Mouse (Mus musculus) heart, adult 18-20 months (tissue): Measurements from ENCODE around the gene Tnfsfm13. TPM values are rescaled to one million over a fixed set of nuclear protein-coding genes. Genes with fewer than 3 reads are reported as not detected.
"Not testable (repeated sequence)": the region's sequence is repeated elsewhere in the genome, so short reads cannot be mapped to it uniquely, and the experiment has no call there.

Experiments
- DNase-seq, 2 experiments: peaks; one replicate each; pipeline ENCODE4 v3.0.0; 2021 to 2022; ENCODE audit warnings: mixed read lengths in 1 of 2
- total RNA-seq, 2 experiments: library from RNA; stranded (reverse); gene quantifications; 2 replicates each; pipeline ENCODE4 v1.2.3; 2021

Gene Tnfsfm13
- total RNA-seq, 2 experiments from 2014 or later, result 2.5 to 4.1 TPM

DNA sequence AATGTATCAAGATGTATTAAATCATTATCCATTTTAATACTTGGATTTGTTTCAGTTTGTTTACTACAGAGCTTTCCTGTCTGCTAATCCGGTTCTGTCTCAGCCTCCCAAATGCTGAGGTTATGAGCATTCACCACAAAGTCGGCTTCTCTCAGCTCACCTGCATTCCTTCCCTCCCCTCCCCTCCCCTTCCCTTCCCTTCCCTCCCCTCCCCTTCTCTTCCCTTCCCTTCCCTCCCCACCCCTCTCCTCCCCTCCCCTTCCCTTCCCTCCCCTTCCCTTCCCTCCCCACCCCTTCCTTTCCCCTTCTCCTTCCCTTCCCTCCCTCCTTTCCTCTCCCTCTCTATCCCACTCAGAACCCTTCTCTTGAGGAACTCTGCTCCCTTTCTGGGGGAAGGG is 8.7 kb upstream of the Tnfsfm13 start:
- no peak for DNase-seq

- DNase-seq, result no peak
Observed at GRCm38 (mm10) chr11:69703814-69704612, 8.1 kb upstream of the Tnfsfm13 start.

DNA sequence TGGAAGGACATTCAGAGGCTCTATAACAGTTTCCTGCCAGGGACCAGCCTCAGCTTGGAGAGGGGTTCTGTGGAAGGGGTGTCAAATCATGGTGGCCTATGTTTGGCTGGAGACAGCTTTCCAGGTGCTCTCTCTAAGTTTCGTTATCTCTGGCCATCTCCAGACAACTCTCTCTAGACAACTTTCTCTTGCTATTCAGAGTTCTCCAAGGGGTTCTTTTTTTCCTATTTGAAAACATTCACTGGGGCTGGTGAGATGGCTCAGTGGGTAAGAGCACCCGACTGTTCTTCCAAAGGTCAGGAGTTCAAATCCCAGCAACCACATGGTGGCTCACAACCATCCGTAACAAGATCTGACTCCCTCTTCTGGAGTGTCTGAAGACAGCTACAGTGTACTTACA is 7.5 kb upstream of the Tnfsfm13 start:
- DNase-seq, result not testable (repeated sequence)

GRCm38 (mm10) chr11:69702886-69703285 is 7.0 kb upstream of the Tnfsfm13 start:
- DNase-seq, result not testable (repeated sequence)

DNA sequence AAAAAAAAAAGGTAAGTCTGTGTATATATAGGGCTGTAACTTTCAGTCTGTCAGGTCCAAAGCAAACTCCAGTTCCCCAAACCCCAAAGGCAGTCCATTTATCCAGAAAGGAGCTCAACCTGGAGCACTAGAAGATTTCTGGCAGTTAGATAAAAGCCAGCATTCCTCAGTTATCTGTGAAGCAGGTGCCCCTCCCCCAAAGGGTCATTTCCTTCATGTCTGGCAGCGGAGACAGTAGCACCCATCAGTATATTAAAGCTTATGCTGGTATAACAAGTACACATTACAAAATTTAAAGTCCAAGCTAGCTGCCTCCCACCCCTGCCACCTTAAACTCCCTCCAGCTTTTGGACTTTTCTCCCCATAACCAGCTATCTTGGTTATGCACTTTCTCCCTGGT is 3.7 kb upstream of the Tnfsfm13 start:
- DNase-seq, result no peak

- DNase-seq, result no peak
Observed at GRCm38 (mm10) chr11:69698574-69698973, 2.7 kb upstream of the Tnfsfm13 start.

DNA sequence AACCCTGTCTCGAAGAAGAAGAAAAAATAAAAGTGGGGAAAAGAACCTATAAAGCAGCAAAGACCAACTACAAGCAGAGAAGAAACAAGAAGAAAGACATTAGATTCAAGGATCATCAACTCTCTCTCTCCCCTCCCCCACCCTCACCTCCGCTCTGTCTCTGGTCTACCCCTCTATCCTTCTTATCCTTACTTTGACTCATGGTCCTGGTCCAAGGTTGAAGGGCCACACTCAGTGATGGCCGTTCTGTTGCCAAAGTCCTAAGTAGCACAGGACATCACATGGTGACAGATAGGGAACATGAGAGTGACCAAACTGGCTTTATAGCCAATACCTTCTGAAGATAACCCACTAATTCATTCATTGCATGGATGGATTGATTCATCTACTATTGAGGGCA is 1.5 kb upstream of the Tnfsfm13 start:
- DNase-seq, result no peak

GRCm38 (mm10) chr11:69695046-69695360 is 895 bp downstream of the Tnfsfm13 start:
- DNase-seq, result no peak

GRCm38 (mm10) chr11:69693421-69693965 is 2.4 kb downstream of the Tnfsfm13 start:
- DNase-seq, result no peak

GRCm38 (mm10) chr11:69692863-69693262 is 3.0 kb downstream of the Tnfsfm13 start:
- no peak for DNase-seq

DNA sequence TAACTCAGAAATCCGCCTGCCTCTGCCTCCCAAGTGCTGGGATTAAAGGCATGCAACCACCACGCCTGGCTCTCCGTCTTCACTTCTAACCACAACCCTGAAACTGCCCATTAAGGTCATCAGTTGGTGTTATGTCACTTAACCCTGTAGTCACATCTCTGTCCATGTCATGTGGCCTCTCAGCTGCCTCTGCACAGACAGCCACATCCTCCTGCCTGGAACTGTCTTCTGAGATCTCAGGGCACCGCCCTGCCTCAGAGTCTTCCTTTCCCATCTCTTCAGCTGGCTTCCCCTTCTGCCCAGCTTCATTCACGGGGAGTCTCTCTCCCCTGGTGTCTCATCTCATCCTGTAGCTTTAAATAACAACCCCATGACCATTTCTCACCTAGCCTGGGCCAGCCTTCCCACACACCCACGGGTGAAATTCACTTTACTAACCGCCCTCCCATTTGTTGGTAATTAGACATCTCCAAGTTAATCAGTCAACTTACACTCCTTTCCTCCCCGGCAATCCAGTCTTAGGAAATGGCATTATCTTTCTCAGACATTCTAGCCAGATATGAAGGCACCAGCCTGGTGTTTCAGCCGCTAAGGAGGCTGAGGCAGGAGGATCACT is 3.6 kb downstream of the Tnfsfm13 start:
- DNase-seq, result peak in 1 of 2 experiments; percentile 60

GRCm38 (mm10) chr11:69689891-69690290 is 6.0 kb downstream of the Tnfsfm13 start:
- DNase-seq, result no peak

DNA sequence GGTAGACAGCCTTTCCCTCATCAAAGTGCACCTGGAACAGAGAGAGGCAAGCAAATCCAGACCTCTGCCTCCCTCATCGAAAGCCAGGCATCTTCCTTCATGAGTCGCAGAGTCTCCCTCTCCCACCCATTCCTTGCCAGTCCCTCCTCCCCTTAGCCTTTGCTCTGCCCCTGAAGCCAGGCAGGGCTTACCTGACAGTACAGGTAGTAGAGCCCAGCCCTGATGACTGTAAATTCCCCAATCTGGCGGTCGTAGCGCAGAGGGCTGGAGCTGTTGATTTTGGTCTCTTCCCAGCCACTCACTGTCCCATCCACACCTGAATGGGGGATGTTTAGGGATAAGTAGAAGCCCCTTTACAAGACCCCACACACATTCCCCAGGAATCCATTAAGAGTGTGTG is 8.8 kb downstream of the Tnfsfm13 start:
- DNase-seq, result no peak

DNA sequence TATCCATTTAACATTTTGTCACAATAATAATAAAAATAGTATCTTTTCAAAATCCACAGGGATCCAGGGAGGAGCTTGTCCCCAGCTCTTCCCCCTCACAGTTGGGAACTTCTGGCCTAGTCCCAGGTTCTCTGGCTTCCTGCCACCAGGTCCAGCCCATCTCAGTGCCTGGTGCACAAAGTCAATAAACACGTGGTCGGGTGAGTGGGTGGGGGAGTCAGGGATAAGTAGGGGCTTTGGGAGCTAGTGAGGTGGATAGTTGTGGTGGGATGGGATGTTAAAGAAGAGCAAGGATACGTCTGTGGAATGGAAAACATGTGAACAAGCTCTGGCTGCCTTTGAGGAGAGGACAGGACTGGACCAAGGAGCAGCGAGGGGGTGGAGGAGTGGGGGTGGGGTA is 9.5 kb downstream of the Tnfsfm13 start:
- peak; percentile 90 to 91 for DNase-seq

- peak; percentile 90 to 95 for DNase-seq
Observed at GRCm38 (mm10) chr11:69685526-69686148, 10.3 kb downstream of the Tnfsfm13 start, which contains the start of gene Tnfsf13. Gene Tnfsf13 (minus strand): TSS chr11:69685784.

DNA sequence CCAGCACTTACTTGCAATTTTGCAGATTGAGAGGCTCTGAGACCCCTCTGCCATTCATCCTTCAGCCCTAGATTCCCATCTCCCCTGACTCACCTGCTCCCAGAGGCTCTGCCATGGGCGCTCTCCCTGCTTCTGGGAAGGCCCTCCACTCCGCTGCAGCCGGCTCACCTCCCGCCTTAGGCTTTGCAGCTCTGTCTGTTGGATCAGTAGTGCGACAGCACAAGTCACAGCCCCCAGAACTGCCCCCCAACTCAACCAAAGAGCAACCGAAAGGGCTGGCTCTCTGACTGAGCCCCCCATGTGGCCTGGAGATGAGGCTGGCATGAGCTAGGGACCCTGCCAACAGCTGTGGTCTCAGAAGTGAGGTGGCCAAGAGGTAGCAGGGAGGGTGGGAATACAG is 11.0 kb downstream of the Tnfsfm13 start:
- DNase-seq, result no peak

- peak; percentile 35 to 42 for DNase-seq
Observed at GRCm38 (mm10) chr11:69684128-69684745, 11.7 kb downstream of the Tnfsfm13 start.

- no peak for DNase-seq
Observed at GRCm38 (mm10) chr11:69683576-69683975, 12.3 kb downstream of the Tnfsfm13 start.

DNA sequence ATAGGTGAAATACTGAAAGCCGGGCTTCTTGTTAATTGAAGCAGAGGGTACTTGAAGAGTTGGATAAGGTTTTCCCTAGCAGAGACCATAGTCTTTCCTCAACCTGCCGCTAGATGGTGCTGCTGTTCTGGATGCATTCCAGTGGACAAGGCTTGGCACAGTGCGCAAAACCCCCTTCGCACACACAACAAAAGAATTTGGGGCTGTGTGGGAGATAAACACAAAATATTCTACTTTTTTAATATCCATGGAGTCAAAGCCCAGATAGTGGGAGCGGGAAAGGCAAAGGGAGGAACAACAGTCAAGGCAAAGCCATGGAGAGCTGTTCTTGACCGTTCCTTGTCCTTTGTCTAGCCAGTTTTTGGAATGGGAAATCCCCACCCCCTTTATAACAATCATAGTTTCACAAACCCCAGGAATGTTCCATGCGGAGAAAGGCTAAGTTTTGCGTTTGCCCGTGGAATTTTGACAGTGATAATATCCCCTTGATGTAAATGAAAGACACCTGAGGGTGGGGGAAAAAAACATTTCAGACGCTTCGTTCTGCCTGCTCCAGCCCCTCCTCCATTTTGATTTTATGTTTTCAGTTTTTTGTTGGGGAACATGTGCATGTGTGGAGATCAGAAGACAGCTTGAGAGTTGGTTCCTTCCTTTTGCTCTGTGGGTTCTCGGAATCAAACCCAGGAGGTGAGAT is 12.9 kb downstream of the Tnfsfm13 start:
- peak; percentile 90 to 96 for DNase-seq

DNA sequence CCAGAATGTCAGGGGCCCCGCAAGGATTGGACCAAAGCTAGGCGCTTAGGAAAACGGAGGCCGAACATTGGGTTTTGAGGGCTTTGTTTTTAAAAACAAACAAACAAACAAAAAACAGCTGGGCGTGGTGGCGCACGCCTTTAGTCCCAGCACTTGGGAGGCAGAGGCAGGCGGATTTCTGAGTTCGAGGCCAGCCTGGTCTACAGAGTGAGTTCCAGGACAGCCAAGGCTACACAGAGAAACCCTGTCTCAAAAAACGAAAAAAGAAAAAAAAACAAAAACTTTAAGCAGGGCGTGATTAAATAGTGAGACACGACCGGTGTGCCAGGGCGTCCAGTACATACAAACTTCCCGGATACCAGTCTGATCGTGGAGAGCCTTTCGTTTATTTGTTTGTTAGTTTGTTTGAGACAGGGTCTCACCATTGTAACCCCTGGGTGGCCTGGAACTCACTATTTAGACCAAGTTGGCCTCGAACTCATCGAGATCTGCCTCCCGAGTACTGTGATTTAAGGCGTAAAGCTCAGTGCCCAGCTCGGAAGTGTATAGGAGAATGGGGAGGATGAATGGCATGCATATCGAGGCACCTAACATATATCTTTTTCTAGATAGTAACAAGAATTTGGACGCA is 13.6 kb downstream of the Tnfsfm13 start:
- DNase-seq, result no peak
